Mouse (Mus musculus) forebrain, embryonic 14.5 days (tissue): Measurements from ENCODE around the gene Itga4. TPM values are rescaled to one million over a fixed set of nuclear protein-coding genes. Genes with fewer than 3 reads are reported as not detected.

Experiments
- ATAC-seq: fragments of 200-750 bp; cut with Nextera tagmentation; 2 replicates; pipeline ENCODE4 v1.8.0; 2017; ENCODE audit warnings: mild to moderate bottlenecking, moderate library complexity
- DNase-seq: peaks from one replicate; pipeline ENCODE4 v3.0.0-alpha.2; 2015; ENCODE audit warnings: low spot score
- H3K27ac ChIP-seq: fragments of 300-500 bp; sonication (generic); 2 replicates; pipeline ENCODE4 v1.5.1; 2014; ENCODE audit warnings: low read depth, mild to moderate bottlenecking, control low read depth, low read length, moderate library complexity
- H3K27me3 ChIP-seq: fragments of 300-500 bp; sonication (generic); replicated peaks from 2 replicates; pipeline ENCODE4 v1.6.1; 2014; ENCODE audit warnings: low read length, control low read depth, mixed read lengths; ENCODE audit not compliant: control insufficient read depth, insufficient read depth
- H3K36me3 ChIP-seq: fragments of 300-500 bp; sonication (generic); 2 replicates; pipeline ENCODE4 v1.6.1; 2014; ENCODE audit warnings: low read length, control low read depth; ENCODE audit not compliant: control insufficient read depth, insufficient read depth
- H3K4me1 ChIP-seq: fragments of 300-500 bp; sonication (generic); 2 replicates; pipeline ENCODE4 v1.6.1; 2014; ENCODE audit warnings: antibody characterized with exemption, low read length, control low read depth; ENCODE audit not compliant: control insufficient read depth, insufficient read depth
- H3K4me2 ChIP-seq: fragments of 300-500 bp; sonication (generic); 2 replicates; pipeline ENCODE4 v1.6.1; 2014; ENCODE audit warnings: mild to moderate bottlenecking, control low read depth, low read length
- H3K4me3 ChIP-seq: fragments of 300-500 bp; sonication (generic); 2 replicates; pipeline ENCODE4 v1.5.1; 2014; ENCODE audit warnings: low read depth, low read length, control low read depth
- H3K9ac ChIP-seq: fragments of 300-500 bp; sonication (generic); 2 replicates; pipeline ENCODE4 v1.6.1; 2014; ENCODE audit warnings: mild to moderate bottlenecking, low read length, control low read depth, moderate library complexity
- H3K9me3 ChIP-seq: fragments of 300-500 bp; sonication (generic); replicated peaks from 2 replicates; pipeline ENCODE4 v1.6.1; 2016; ENCODE audit warnings: low read length, control low read depth, mixed read lengths; ENCODE audit not compliant: control insufficient read depth
- WGBS: fragments of 180-500 bp; shearing (Covaris S2); extraction: QIAGEN DNeasy Blood & Tissue Kit; methylation state at CpG from one replicate; pipeline ENCODE4 v1.1.7; 2014; 5-methylcytosine and 5-hydroxymethylcytosine counted together
- polyA plus RNA-seq: library from polyadenylated mRNA; unstranded; fragments of >200 nt; fragmentation: Nextera tagmentation; extraction: Ambion mirVana; gene quantifications from 2 replicates; pipeline ENCODE4 v1.2.1, GENCODE M21; 2014

The Itga4 gene
- polyA plus RNA-seq, 1 experiment from 2014 or later = 2.4 TPM

DNA sequence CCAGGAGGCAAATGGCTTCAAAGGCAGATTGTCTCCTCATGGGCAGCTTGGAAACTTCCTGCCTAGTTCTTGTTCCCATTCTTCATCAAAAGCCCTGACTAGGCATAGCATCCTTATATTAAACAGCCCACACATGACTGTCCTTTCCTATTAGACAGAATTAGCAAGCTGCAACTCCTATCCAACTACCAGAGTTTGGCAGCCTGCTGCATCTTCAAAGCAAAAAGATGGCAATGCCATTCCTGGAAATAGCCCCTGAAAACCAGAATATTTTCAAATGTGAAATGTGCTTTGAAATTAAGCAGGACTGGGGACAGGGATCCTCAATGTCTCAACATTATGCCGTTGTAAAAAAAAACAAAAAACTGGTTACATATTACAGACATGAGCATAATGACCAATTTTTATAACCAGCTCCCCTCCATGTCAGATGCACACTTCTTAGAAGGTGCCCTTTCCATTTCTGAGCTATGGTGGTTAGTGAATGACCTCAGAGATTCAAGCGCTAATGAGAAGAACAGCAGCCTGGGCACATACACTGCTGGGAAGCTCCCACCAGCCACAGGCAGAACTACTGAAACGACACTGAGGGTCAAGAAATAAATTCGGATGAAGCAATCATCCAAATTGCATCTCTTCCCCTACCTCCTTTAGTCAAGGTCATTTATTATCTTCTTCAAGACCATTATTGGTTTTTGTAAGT is 97.0 kb downstream of the Itga4 start:
- Histone ChIP-seq H3K27ac (peak overlapping the region; percentile 36; the same call in 1 of the 2 replicates), H3K27me3 (no peaks in the 10 kb centered on the region), H3K9me3 (no peaks in the 10 kb centered on the region), H3K4me2 (no peak overlapping the region), H3K9ac (no peak overlapping the region), H3K4me3 (no peak overlapping the region), H3K36me3 (no peaks in the 10 kb centered on the region), H3K4me1 (peaks cover 10% of the 10 kb centered on the region)
- WGBS = 69% methylated on average over 4 of the region's 4 CpGs
- peak; percentile 44 for ATAC-seq
- DNase-seq = no peak

- H3K4me2 ChIP-seq = no peak overlapping the region
- H3K36me3 ChIP-seq = no peaks in the 10 kb centered on the region
- peaks cover 10% of the 10 kb centered on the region for H3K4me1 ChIP-seq
- H3K4me3 ChIP-seq = no peak overlapping the region
- no peak overlapping the region for H3K9ac ChIP-seq
- no peaks in the 10 kb centered on the region for H3K9me3 ChIP-seq
- no peaks in the 10 kb centered on the region for H3K27me3 ChIP-seq
- no peak for ATAC-seq
- DNase-seq = no peak
- 93% methylated on average over 16 of the region's 16 CpGs for WGBS
- H3K27ac ChIP-seq = no peak overlapping the region
Measured at GRCm38 (mm10) chr2:79354773-79355172, 99.5 kb downstream of the Itga4 start.

- Histone ChIP-seq H3K4me3 (no peak overlapping the region), H3K36me3 (no peaks in the 10 kb centered on the region), H3K27me3 (no peaks in the 10 kb centered on the region), H3K9me3 (no peaks in the 10 kb centered on the region), H3K9ac (no peak overlapping the region), H3K4me2 (no peak overlapping the region), H3K27ac (no peak overlapping the region), H3K4me1 (no peaks in the 10 kb centered on the region)
- 79% methylated on average over 3 of the region's 3 CpGs for WGBS
- ATAC-seq (peak; percentile 48; the same call in 1 of the 2 replicates), DNase-seq (peak; percentile 40)
Measured at GRCm38 (mm10) chr2:79357835-79358234, 102.6 kb downstream of the Itga4 start.

DNA sequence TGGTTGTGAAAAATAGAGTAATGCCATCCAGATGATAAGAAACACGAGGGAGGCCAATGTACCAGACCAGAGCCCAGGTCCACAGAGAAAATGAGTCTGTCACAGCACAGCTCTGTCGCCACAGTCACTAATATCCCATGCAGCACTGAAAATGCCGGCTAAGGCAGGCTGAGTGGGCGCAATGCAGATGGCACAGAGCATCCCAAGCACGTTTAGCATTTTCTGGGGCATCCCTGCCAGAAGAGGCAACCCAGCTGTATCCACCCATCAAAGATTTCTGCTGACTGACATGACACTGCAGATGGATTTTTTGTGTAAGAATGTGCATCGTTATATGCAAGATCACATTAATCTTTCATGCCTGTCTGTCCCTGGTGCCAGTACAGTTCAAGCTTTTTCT is 106.8 kb downstream of the Itga4 start:
- Histone ChIP-seq H3K4me1 (no peaks in the 10 kb centered on the region), H3K27me3 (no peaks in the 10 kb centered on the region), H3K9me3 (no peaks in the 10 kb centered on the region), H3K4me3 (no peak overlapping the region), H3K9ac (no peak overlapping the region), H3K27ac (no peak overlapping the region), H3K4me2 (no peak overlapping the region), H3K36me3 (no peaks in the 10 kb centered on the region)
- DNase-seq (peak; percentile 72), ATAC-seq (peak; percentile 85)
- WGBS = 55% methylated on average over 6 of the region's 6 CpGs

DNA sequence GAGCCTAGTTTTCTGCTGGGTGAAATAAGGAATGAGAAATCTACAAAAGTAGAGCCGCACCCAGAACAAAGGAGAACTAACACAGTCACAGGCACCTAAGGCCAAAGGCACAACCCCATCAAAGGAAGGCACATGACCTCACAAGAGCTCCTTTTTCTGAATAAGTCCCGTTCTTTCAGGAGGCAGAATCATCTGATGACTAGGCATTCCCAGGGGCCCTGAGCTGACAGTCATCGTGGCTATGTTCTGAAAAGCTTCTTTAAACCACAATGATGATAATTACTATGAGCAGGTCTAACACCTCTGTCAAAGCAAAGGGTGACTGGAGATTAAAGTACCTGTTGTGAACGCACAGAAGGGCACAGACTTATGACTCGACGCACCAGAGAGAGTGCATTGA is 108.7 kb downstream of the Itga4 start:
- Histone ChIP-seq H3K9ac (no peak overlapping the region), H3K4me2 (no peak overlapping the region), H3K27me3 (no peaks in the 10 kb centered on the region), H3K9me3 (no peaks in the 10 kb centered on the region), H3K27ac (no peak overlapping the region), H3K4me3 (no peak overlapping the region), H3K4me1 (no peaks in the 10 kb centered on the region), H3K36me3 (no peaks in the 10 kb centered on the region)
- 65% methylated on average over 6 of the region's 6 CpGs for WGBS
- ATAC-seq (no peak), DNase-seq (no peak)

GRCm38 (mm10) chr2:79367451-79368450 is 112.5 kb downstream of the Itga4 start:
- no peak overlapping the region for H3K4me2 ChIP-seq
- H3K9ac ChIP-seq = no peak overlapping the region
- no peaks in the 10 kb centered on the region for H3K27me3 ChIP-seq
- H3K4me3 ChIP-seq = no peak overlapping the region
- H3K9me3 ChIP-seq = no peaks in the 10 kb centered on the region
- 62% methylated on average over 18 of the region's 18 CpGs for WGBS
- no peak overlapping the region for H3K27ac ChIP-seq
- peak; percentile 65 for DNase-seq
- peak; percentile 65 for ATAC-seq
- no peaks in the 10 kb centered on the region for H3K4me1 ChIP-seq
- H3K36me3 ChIP-seq = no peaks in the 10 kb centered on the region

DNA sequence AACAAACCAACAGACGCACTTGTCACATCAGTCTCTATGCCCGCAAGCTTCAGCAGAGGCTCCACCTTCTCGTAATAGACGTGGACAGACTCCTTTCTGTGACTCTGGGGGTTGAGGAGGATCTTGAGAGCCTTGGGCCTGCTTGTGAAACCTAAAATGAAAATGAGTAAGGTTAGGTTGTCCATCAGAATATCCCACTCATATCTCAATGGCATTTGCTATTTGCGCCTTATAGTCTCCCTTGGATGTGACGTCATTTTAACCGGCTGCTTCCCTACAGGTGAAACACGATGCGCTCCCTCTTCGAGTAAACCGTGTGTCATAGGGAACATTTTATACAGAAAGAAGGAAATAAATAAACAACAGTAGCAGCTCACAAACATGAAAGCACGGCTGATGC is 113.4 kb downstream of the Itga4 start:
- DNase-seq (no peak), ATAC-seq (no peak)
- Histone ChIP-seq H3K9ac (no peak overlapping the region), H3K4me3 (no peak overlapping the region), H3K27me3 (no peaks in the 10 kb centered on the region), H3K4me2 (no peak overlapping the region), H3K36me3 (no peaks in the 10 kb centered on the region), H3K4me1 (no peaks in the 10 kb centered on the region), H3K27ac (no peak overlapping the region), H3K9me3 (no peaks in the 10 kb centered on the region)
- WGBS = 91% methylated on average over 12 of the region's 12 CpGs

DNA sequence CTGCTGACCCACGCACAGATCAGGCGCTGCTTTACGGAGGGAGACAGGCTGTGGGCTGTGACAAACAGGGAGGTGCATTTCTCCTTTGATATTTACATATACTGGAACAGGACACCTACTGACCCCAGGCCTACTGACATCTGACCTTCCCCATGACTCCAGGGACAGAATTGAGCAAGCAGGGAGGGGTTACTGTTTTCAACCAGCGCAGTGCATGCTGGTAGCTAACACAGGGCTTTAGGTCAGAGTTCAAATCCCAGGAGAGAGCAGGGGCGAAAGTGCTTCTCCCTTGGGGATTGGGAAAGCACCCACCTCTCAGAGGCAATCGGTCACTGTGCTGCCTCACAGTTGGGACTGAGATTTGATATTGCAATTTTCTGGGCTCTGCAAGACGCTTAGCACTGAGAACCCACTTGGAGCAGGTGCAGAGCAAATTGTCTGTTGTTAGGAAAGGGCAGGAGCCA is 113.9 kb downstream of the Itga4 start:
- WGBS = 77% methylated on average over 7 of the region's 7 CpGs
- Histone ChIP-seq H3K4me1 (no peaks in the 10 kb centered on the region), H3K27me3 (no peaks in the 10 kb centered on the region), H3K9ac (no peak overlapping the region), H3K4me2 (no peak overlapping the region), H3K9me3 (no peaks in the 10 kb centered on the region), H3K36me3 (no peaks in the 10 kb centered on the region), H3K27ac (no peak overlapping the region), H3K4me3 (no peak overlapping the region)
- ATAC-seq = no peak
- no peak for DNase-seq
